Mouse (Mus musculus): Measurements from ENCODE around the gene Dock10.

- TF ChIP-seq POLR2A (IDR thresholded peaks at IDR 0.05; ENCODE audit: low read depth, low read length) = no peak
- no peak for TF ChIP-seq CTCF (IDR thresholded peaks at IDR 0.05; ENCODE audit: borderline replicate concordance, insufficient read depth, low read length)
Observed at GRCm38 (mm10) chr1:80665761-80666160, 92.6 kb downstream of the Dock10 start.

All from embryonic fibroblast, embryonic 13.5 days (primary cell).